Mouse (Mus musculus) kidney, adult 2 months (tissue): ENCODE results near the gene Gm13941. TPM values are rescaled to one million over a fixed set of nuclear protein-coding genes. Genes with fewer than 3 reads are reported as not detected.

Source experiments
- DNase-seq: peaks from one replicate; pipeline ENCODE4 v3.0.0; 2021
- H3K27ac ChIP-seq: fragments of 200-500 bp; 2 replicates; pipeline ENCODE4 v1.5.1; 2012; ENCODE audit warnings: low read depth, low read length, control low read depth, inconsistent platforms; ENCODE audit not compliant: insufficient read depth
- H3K27me3 ChIP-seq: fragments of 200-500 bp; replicated peaks from 2 replicates; pipeline ENCODE4 v1.6.1; 2012; ENCODE audit warnings: mild to moderate bottlenecking, moderate library complexity, low read length, inconsistent platforms; ENCODE audit not compliant: control insufficient read depth, insufficient read depth
- H3K36me3 ChIP-seq: fragments of 200-500 bp; 2 replicates; pipeline ENCODE4 v1.6.1; 2012; ENCODE audit warnings: mild to moderate bottlenecking, moderate library complexity, low read length, inconsistent platforms; ENCODE audit not compliant: control insufficient read depth, insufficient read depth
- H3K4me1 ChIP-seq: fragments of 200-500 bp; 2 replicates; pipeline ENCODE4 v1.6.1; 2011; ENCODE audit warnings: low read length; ENCODE audit not compliant: control insufficient read depth, insufficient read depth
- H3K4me3 ChIP-seq: fragments of 200-500 bp; 2 replicates; pipeline ENCODE4 v1.5.1; 2011; ENCODE audit warnings: mild to moderate bottlenecking, low read depth, low read length, control low read depth; ENCODE audit not compliant: insufficient read depth
- CTCF ChIP-seq: fragments of 200-500 bp; conservative IDR thresholded peaks from 2 replicates; pipeline ENCODE4 v1.5.1; 2011; ENCODE audit warnings: low read depth, mild to moderate bottlenecking, control low read depth, low read length, moderate library complexity, mixed read lengths; ENCODE audit not compliant: insufficient read depth, insufficient read length
- POLR2A ChIP-seq: fragments of 200-500 bp; IDR thresholded peaks from one replicate; pipeline ENCODE4 v1.6.1; 2011; ENCODE audit warnings: low read depth, low read length, control low read depth
- WGBS: fragments of 180-500 bp; shearing (Covaris S2); methylation state at CpG from one replicate; pipeline ENCODE4 v1.1.7; 2018; 5-methylcytosine and 5-hydroxymethylcytosine counted together
- polyA plus RNA-seq: library from polyadenylated mRNA; depleted of rRNA; stranded (reverse); fragments of >200 nt; gene quantifications from 2 replicates; pipeline ENCODE4 v1.2.3, GENCODE M21; 2012; rRNA removed

The Gm13941 gene
- polyA plus RNA-seq = not detected in 2 replicates

- TF ChIP-seq POLR2A (no peak), CTCF (no peak)
- DNase-seq = no peak
- H3K4me3 ChIP-seq = no peak within 1 kb of the TSS
- H3K27ac ChIP-seq = no peak within 1 kb of the TSS
- no peaks in the 10 kb centered on the region for H3K27me3 ChIP-seq
- no peaks in the 10 kb centered on the region for H3K4me1 ChIP-seq
- no peaks in the 10 kb centered on the region for H3K36me3 ChIP-seq
Measured at GRCm38 (mm10) chr2:111105882-111106281, at the start of gene Gm13941. Gene Gm13941, minus strand, starts transcription at chr2:111105982.

GRCm38 (mm10) chr2:111152836-111153235 lies 47.1 kb upstream of the Gm13941 start, which contains the start of gene Gm15130:
Gene Gm15130, minus strand, starts transcription at chr2:111152936.
- no peak within 1 kb of the TSS for H3K4me3 ChIP-seq
- WGBS = 56% methylated on average over 2 of the region's 2 CpGs
- no peaks in the 10 kb centered on the region for H3K4me1 ChIP-seq
- no peaks in the 10 kb centered on the region for H3K36me3 ChIP-seq
- TF ChIP-seq POLR2A = no peak
- no peak for TF ChIP-seq CTCF
- H3K27ac ChIP-seq = no peak within 1 kb of the TSS
- no peak for DNase-seq
- H3K27me3 ChIP-seq = no peaks in the 10 kb centered on the region

- TF ChIP-seq CTCF = no peak
- no peak for TF ChIP-seq POLR2A
- no peak for DNase-seq
- no peaks in the 10 kb centered on the region for H3K27me3 ChIP-seq
- no peaks in the 10 kb centered on the region for H3K36me3 ChIP-seq
- no peak overlapping the region for H3K27ac ChIP-seq
- no peaks in the 10 kb centered on the region for H3K4me1 ChIP-seq
- 58% methylated on average over 5 of the region's 5 CpGs for WGBS
- H3K4me3 ChIP-seq = no peak overlapping the region
Measured at GRCm38 (mm10) chr2:111135739-111136138, 30.0 kb upstream of the Gm13941 start.

- H3K4me3 ChIP-seq = no peak overlapping the region
- H3K27ac ChIP-seq = no peak overlapping the region
- H3K4me1 ChIP-seq = no peaks in the 10 kb centered on the region
- DNase-seq = peak; percentile 28
- TF ChIP-seq POLR2A (no peak), CTCF (no peak)
- no peaks in the 10 kb centered on the region for H3K36me3 ChIP-seq
- 91% methylated on average over 1 of the region's 1 CpGs for WGBS
- H3K27me3 ChIP-seq = no peaks in the 10 kb centered on the region
Measured at GRCm38 (mm10) chr2:111058586-111059261, 47.1 kb downstream of the Gm13941 start.

Other genes starting within 250 kb of the Gm13941 start
- gene Ano3, start 155.1 kb downstream of the Gm13941 start, polyA plus RNA-seq = 0.02 TPM in 1 of 2 replicates, not detected in the other
- not detected in 2 replicates for gene Gm15130, start 47.0 kb upstream of the Gm13941 start, polyA plus RNA-seq
- not detected in 2 replicates for gene 4930430A15Rik, start 123.6 kb upstream of the Gm13941 start, polyA plus RNA-seq
- not detected in 2 replicates for gene Olfr1275, start 129.3 kb upstream of the Gm13941 start, polyA plus RNA-seq
- not detected in 2 replicates for gene Olfr1276, start 148.5 kb upstream of the Gm13941 start, polyA plus RNA-seq
- not detected in 2 replicates for gene Olfr1277, start 168.1 kb upstream of the Gm13941 start, polyA plus RNA-seq
- gene Olfr1278, start 184.2 kb upstream of the Gm13941 start, polyA plus RNA-seq = not detected in 2 replicates
- gene Olfr1279, start 194.7 kb upstream of the Gm13941 start, polyA plus RNA-seq = not detected in 2 replicates
- not detected in 2 replicates for gene Olfr1280, start 208.0 kb upstream of the Gm13941 start, polyA plus RNA-seq
- not detected in 2 replicates for gene Olfr1281, start 220.5 kb upstream of the Gm13941 start, polyA plus RNA-seq
- gene Olfr1282, start 230.1 kb upstream of the Gm13941 start, polyA plus RNA-seq = not detected in 2 replicates